Mouse (Mus musculus): ENCODE measurements around the gene Psen2. TPM values are rescaled to one million over a fixed set of nuclear protein-coding genes. Genes with fewer than 3 reads are reported as not detected.

Gene Psen2
- polyA plus RNA-seq, 1 experiment from 2014 or later, result 7.7 TPM

GRCm38 (mm10) chr1:180269033-180269432 is 5.8 kb upstream of the Psen2 start:
- 92% methylated on average over 2 of the region's 2 CpGs for WGBS

GRCm38 (mm10) chr1:180268249-180269031 is 5.2 kb upstream of the Psen2 start:
- 0 out of 2 replicates have a peak overlapping the region, but pooled peaks have one; percentile 41 for H3K9ac ChIP-seq (replicated peaks)
- WGBS, result 16% methylated on average over 12 of the region's 12 CpGs
- H3K36me3 ChIP-seq, result no peaks in the 10 kb centered on the region
- H3K4me2 ChIP-seq (replicated peaks), result no peak overlapping the region
- H3K27ac ChIP-seq (replicated peaks), result no peak overlapping the region
- 0 out of 2 replicates have a peak, but pooled peaks cover 7% of the 10 kb centered on the region for H3K4me1 ChIP-seq
- peak; percentile 78 for ATAC-seq (ENCODE audit: low FRiP score, low read depth)
- no peaks in the 10 kb centered on the region for H3K9me3 ChIP-seq
- H3K4me3 ChIP-seq, result no peak overlapping the region
- H3K27me3 ChIP-seq, result peaks cover 27% of the 10 kb centered on the region

More at GRCm38 (mm10) chr1:180269033-180269432, 5.8 kb upstream of the Psen2 start:
- Histone ChIP-seq H3K4me3 (no peak overlapping the region), H3K9me3 (no peaks in the 10 kb centered on the region), H3K36me3 (no peaks in the 10 kb centered on the region), H3K27ac (replicated peaks) (no peak overlapping the region), H3K27me3 (peaks cover 27% of the 10 kb centered on the region), H3K4me1 (0 out of 2 replicates have a peak, but pooled peaks cover 7% of the 10 kb centered on the region), H3K4me2 (replicated peaks) (no peak overlapping the region), H3K9ac (replicated peaks) (0 out of 2 replicates have a peak overlapping the region, but pooled peaks have one; percentile 41)
- ATAC-seq (ENCODE audit: low FRiP score, low read depth), result 0 out of 2 replicates have a peak, but pooled peaks have one; percentile 27

GRCm38 (mm10) chr1:180267151-180267550 is 3.9 kb upstream of the Psen2 start:
- Histone ChIP-seq H3K4me3 (no peak overlapping the region), H3K27ac (replicated peaks) (no peak overlapping the region), H3K4me1 (0 out of 2 replicates have a peak, but pooled peaks cover 7% of the 10 kb centered on the region), H3K9ac (replicated peaks) (no peak overlapping the region), H3K36me3 (no peaks in the 10 kb centered on the region), H3K4me2 (replicated peaks) (no peak overlapping the region), H3K27me3 (peaks cover 27% of the 10 kb centered on the region), H3K9me3 (no peaks in the 10 kb centered on the region)
- 75% methylated on average over 10 of the region's 10 CpGs for WGBS
- no peak for ATAC-seq (ENCODE audit: low FRiP score, low read depth)

GRCm38 (mm10) chr1:180265399-180265798 is 2.2 kb upstream of the Psen2 start:
- Histone ChIP-seq H3K4me1 (0 out of 2 replicates have a peak, but pooled peaks cover 7% of the 10 kb centered on the region), H3K4me2 (replicated peaks) (peak overlapping the region; percentile 14; the same call in 1 of the 2 replicates), H3K4me3 (no peak overlapping the region), H3K27ac (replicated peaks) (no peak overlapping the region), H3K36me3 (no peaks in the 10 kb centered on the region), H3K9me3 (no peaks in the 10 kb centered on the region), H3K27me3 (peaks cover 33% of the 10 kb centered on the region), H3K9ac (replicated peaks) (no peak overlapping the region)
- WGBS, result 15% methylated on average over 7 of the region's 7 CpGs
- ATAC-seq (ENCODE audit: low FRiP score, low read depth), result no peak

DNA sequence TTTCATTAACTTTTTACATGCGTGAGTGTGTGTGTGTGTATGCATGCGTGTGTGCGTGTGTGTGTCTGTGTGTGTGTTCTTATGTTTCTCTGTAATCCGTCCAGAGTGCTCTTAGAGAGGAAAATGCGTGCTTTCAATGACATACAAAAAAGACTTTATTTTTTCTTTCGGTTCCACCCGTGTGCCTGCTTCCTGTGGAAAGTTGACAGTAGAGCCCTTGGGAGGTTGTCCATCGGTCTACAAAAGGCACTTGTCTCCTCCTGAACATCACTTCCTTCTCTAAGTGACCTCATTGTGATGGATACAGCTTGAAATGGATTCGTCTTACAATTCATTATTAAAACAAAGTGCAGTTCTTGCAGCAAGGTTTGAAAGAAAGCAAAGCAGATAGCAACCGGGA is 1.6 kb upstream of the Psen2 start:
- Histone ChIP-seq H3K9ac (replicated peaks) (no peak overlapping the region), H3K4me3 (no peak overlapping the region), H3K4me1 (0 out of 2 replicates have a peak, but pooled peaks cover 7% of the 10 kb centered on the region), H3K27ac (replicated peaks) (no peak overlapping the region), H3K27me3 (peaks cover 33% of the 10 kb centered on the region), H3K4me2 (replicated peaks) (0 out of 2 replicates have a peak overlapping the region, but pooled peaks have one; percentile 14), H3K9me3 (no peaks in the 10 kb centered on the region), H3K36me3 (no peaks in the 10 kb centered on the region)
- ATAC-seq (ENCODE audit: low FRiP score, low read depth), result no peak
- WGBS, result 74% methylated on average over 10 of the region's 10 CpGs

GRCm38 (mm10) chr1:180264389-180264788 is 1.2 kb upstream of the Psen2 start:
- no peak overlapping the region for H3K27ac ChIP-seq (replicated peaks)
- H3K9ac ChIP-seq (replicated peaks), result no peak overlapping the region
- H3K4me2 ChIP-seq (replicated peaks), result no peak overlapping the region
- H3K27me3 ChIP-seq, result peaks cover 33% of the 10 kb centered on the region
- no peaks in the 10 kb centered on the region for H3K9me3 ChIP-seq
- no peaks in the 10 kb centered on the region for H3K36me3 ChIP-seq
- ATAC-seq (ENCODE audit: low FRiP score, low read depth), result no peak
- WGBS, result 85% methylated on average over 6 of the region's 6 CpGs
- H3K4me3 ChIP-seq, result no peak overlapping the region
- H3K4me1 ChIP-seq, result 0 out of 2 replicates have a peak, but pooled peaks cover 7% of the 10 kb centered on the region

DNA sequence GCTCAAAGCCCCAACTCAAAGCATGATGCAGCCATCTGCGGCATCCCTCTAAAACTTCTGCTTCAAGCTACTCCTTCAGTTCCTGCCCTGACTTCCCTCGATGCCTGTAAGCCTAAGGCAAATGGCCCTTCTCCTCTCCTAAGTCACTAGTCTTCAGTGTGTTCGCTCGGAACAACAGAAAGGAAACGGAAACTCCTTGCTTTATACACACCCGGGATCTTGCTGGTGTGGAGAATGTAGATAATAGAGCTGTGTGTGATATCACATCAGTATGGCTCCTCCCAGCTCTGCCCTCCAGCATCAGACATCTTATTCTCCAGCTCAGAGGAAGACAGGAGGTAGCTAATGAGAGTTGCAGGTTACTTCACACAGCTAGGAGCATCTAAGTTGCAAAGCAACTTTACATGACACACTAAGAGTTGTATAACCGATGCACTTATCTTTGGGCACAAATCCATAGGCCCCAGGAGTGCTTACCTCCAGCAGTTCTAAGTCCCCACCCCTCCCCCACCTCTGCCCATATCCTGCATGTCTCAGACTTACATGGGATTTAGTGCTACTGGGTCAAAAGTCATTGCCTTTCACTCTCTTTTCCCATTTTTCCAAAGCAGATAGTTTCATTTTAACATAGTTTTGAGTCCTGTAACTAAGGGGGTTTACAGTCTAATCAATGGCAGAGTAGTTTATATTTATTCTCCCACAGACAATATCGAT is 1.2 kb downstream of the Psen2 start:
- H3K9ac ChIP-seq (replicated peaks), result no peak overlapping the region
- no peaks in the 10 kb centered on the region for H3K36me3 ChIP-seq
- H3K4me2 ChIP-seq (replicated peaks), result no peak overlapping the region
- no peak overlapping the region for H3K4me3 ChIP-seq
- H3K4me1 ChIP-seq, result 0 out of 2 replicates have a peak, but pooled peaks cover 7% of the 10 kb centered on the region
- no peaks in the 10 kb centered on the region for H3K9me3 ChIP-seq
- peaks cover 35% of the 10 kb centered on the region for H3K27me3 ChIP-seq
- no peak overlapping the region for H3K27ac ChIP-seq (replicated peaks)
- no peak for ATAC-seq (ENCODE audit: low FRiP score, low read depth)
- 83% methylated on average over 8 of the region's 8 CpGs for WGBS

DNA sequence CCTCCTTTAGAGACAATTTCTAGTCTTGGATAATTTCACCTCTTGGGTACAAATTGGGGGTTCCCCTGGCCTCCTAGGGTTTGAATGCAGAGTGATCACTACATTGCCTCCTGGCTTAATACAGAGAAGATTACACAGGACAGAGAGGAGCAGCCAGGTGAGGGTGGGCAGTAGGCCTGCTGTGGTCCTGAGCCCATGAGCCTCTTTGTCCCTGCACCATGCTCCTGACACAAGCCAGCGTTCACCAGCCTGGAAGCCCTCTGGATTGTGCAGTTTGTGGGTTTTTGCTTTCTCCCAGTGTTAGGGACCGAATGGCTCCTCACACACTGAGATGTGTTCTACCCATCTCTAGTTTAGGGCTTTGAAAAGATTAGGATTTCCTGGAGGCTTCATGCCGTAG is 1.8 kb downstream of the Psen2 start:
- 82% methylated on average over 3 of the region's 3 CpGs for WGBS
- Histone ChIP-seq H3K27ac (replicated peaks) (no peak overlapping the region), H3K4me2 (replicated peaks) (no peak overlapping the region), H3K36me3 (no peaks in the 10 kb centered on the region), H3K9ac (replicated peaks) (no peak overlapping the region), H3K9me3 (no peaks in the 10 kb centered on the region), H3K4me1 (0 out of 2 replicates have a peak, but pooled peaks cover 7% of the 10 kb centered on the region), H3K27me3 (peaks cover 30% of the 10 kb centered on the region), H3K4me3 (no peak overlapping the region)
- ATAC-seq (ENCODE audit: low FRiP score, low read depth), result no peak

DNA sequence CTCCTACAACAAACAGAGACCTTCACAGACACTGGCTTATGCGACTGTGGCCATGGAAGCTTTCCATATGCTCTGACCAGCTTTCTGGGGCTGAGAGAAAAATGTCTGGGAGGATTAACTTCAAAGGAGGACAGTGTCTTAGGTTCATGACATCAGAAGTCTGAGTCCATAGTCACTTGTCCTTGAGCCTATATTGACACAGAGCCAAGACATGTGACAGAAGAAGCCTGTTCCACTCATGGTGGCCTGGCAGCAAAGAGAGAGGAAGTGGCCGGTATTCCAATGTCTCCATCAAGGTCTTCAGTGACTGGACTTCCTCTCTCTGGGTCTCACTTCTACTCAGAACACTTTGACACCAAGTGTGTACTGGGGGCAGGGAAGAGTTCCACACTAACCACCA is 2.4 kb downstream of the Psen2 start:
- Histone ChIP-seq H3K9me3 (no peaks in the 10 kb centered on the region), H3K36me3 (no peaks in the 10 kb centered on the region), H3K27me3 (peaks cover 29% of the 10 kb centered on the region), H3K4me1 (0 out of 2 replicates have a peak, but pooled peaks cover 7% of the 10 kb centered on the region), H3K4me2 (replicated peaks) (no peak overlapping the region), H3K4me3 (no peak overlapping the region), H3K27ac (replicated peaks) (no peak overlapping the region), H3K9ac (replicated peaks) (no peak overlapping the region)
- ATAC-seq (ENCODE audit: low FRiP score, low read depth), result no peak
- WGBS, result 79% methylated on average over 2 of the region's 2 CpGs

DNA sequence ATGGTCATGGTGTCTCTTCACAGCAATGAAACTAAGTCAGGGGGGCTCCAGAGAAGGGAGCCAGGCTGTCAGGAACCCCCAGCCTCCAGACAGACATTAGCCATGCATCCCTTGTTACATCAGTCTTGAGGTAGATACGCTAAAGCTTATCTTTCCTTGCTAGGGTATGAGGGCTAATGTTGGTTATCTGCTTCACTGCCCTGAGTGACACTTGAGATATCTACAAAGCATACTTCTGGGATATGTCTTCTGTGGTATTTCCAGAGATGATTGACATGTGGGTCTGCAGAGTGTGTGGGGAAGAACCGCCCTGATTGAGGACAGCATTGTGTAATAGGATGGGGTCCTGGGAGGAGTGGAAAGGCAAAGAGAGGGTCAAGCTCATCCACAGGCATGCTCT is 3.5 kb downstream of the Psen2 start:
- Histone ChIP-seq H3K27ac (replicated peaks) (no peak overlapping the region), H3K4me3 (no peak overlapping the region), H3K9me3 (no peaks in the 10 kb centered on the region), H3K36me3 (no peaks in the 10 kb centered on the region), H3K9ac (replicated peaks) (no peak overlapping the region), H3K4me2 (replicated peaks) (no peak overlapping the region), H3K4me1 (peaks cover 7% of the 10 kb centered on the region; the same call in 1 of the 2 replicates), H3K27me3 (peaks cover 25% of the 10 kb centered on the region)
- no peak for ATAC-seq (ENCODE audit: low FRiP score, low read depth)
- 88% methylated on average over 2 of the region's 2 CpGs for WGBS

DNA sequence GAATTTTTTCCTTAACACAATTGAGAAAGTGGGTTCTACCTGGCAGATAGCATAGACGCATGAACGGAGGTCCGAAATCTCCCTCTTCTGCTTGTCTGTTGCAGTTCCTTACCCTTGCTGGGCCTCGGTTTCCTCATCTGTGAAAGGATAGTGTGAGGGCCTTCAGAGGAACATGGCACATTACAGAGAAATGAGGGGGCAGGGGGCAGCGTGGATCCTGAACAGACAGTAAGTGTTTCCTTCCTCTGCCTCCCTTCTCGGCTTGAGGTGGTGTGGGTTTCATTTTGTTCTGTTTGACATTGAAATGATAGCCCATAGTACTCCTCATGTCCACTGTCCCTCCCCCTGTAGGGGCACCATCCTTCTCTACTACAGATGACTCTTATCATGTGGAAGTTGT is 5.8 kb downstream of the Psen2 start:
- H3K4me1 ChIP-seq, result peaks cover 7% of the 10 kb centered on the region; the same call in 1 of the 2 replicates
- H3K4me3 ChIP-seq, result no peak overlapping the region
- H3K4me2 ChIP-seq (replicated peaks), result no peak overlapping the region
- ATAC-seq (ENCODE audit: low FRiP score, low read depth), result no peak
- H3K9ac ChIP-seq (replicated peaks), result no peak overlapping the region
- WGBS, result 86% methylated on average over 6 of the region's 6 CpGs
- no peaks in the 10 kb centered on the region for H3K36me3 ChIP-seq
- peaks cover 30% of the 10 kb centered on the region for H3K27me3 ChIP-seq
- H3K9me3 ChIP-seq, result no peaks in the 10 kb centered on the region
- H3K27ac ChIP-seq (replicated peaks), result no peak overlapping the region

- Histone ChIP-seq H3K4me1 (peaks cover 7% of the 10 kb centered on the region; the same call in 1 of the 2 replicates), H3K4me3 (peak overlapping the region; percentile 78), H3K9ac (replicated peaks) (peak overlapping the region; percentile 77; the same call in 1 of the 2 replicates), H3K27me3 (peaks cover 29% of the 10 kb centered on the region), H3K9me3 (no peaks in the 10 kb centered on the region), H3K27ac (replicated peaks) (peak overlapping the region; percentile 40; the same call in 1 of the 2 replicates), H3K4me2 (replicated peaks) (peak overlapping the region; percentile 86), H3K36me3 (no peaks in the 10 kb centered on the region)
- ATAC-seq (ENCODE audit: low FRiP score, low read depth), result no peak
- WGBS, result 56% methylated on average over 4 of the region's 4 CpGs
Observed at GRCm38 (mm10) chr1:180256866-180257265, 6.4 kb downstream of the Psen2 start.

Data from midbrain, embryonic 12.5 days (tissue).